Mouse (Mus musculus): ENCODE results near the gene Rpl36.
"Not testable (repeated sequence)": the region's sequence is repeated elsewhere in the genome, so short reads cannot be mapped to it uniquely, and the experiment has no call there.

The Rpl36 gene

DNA sequence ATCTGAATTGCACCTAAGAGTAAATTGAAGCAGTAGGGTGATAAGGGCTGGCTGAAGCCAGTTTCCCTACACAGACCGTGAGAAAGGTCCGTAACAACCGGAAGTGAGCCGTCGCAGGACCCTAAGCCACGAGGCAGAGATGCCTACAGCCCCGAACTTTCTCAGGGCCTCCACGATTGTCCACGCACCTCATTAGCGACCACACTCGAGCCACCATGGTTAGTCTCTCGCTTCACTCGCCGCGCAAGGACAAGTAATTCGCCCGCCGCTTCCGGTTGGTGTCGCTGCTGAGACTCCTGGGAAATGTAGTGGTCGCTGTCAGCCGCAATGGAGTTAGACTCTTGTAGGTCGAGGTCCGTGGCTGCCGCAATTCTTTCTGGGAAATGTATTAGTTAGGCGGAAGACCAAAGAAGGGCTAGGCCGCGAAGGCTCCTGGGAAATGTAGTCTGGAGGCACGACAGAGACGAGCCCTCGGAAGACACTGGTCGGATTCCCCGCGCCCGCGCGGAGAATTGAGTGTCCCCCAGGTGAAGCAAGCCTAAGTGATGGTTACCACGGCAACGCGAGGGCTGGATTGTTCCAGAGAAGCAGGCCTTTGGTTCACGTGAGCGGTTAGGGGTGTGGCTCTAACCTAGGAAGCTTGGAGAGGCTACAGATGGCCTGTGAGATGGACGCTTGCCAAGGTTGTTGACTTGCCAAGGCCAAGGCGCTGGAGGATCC lies 3.6 kb upstream of the Rpl36 start, which contains the start of gene 2410015M20Rik:
TSS of gene 2410015M20Rik (minus strand) at position 320 of the 720 bp plus-strand sequence.
- peak; percentile 99 for DNase-seq

DNA sequence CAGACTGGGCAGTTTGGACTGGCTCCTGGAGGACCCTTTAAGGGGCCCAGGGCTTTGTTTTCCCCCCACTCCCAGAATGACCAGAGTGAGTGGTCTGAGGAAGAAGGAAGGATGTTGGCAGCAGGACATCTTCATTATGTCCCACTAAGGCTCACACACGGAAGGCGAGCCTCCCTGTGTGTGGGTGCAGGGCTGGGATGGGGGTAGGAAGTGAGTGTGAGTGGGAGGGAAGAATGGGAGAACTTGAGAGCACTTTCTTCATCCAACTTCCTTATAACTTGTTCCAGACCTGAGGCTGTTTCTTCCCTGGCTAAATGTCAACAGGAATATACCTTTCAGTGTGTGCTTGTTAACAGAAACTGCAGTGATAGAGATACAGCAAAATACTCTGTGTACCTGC lies 1.9 kb upstream of the Rpl36 start:
- DNase-seq = no peak

- peak; percentile 68 for DNase-seq
Observed at GRCm38 (mm10) chr17:56611861-56612564, 1.2 kb upstream of the Rpl36 start.

DNA sequence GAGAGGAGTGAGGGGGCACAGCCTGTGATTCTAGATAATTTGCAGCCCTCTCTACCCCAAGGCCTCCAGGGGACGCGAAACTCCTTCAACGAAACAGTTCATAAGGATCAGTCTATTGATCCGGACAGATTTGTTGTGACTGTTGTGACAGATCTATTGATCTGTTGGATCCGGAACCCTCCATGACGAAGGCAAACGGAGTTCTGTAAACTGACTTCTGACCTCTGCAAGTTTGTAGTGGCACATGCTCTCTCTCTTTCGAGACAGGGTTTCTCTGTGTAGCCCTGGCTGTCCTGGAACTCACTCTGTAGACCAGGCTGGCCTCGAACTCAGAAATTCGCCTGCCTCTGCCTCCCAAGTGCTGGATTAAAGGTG lies 664 bp upstream of the Rpl36 start:
- DNase-seq = not testable (repeated sequence)

DNA sequence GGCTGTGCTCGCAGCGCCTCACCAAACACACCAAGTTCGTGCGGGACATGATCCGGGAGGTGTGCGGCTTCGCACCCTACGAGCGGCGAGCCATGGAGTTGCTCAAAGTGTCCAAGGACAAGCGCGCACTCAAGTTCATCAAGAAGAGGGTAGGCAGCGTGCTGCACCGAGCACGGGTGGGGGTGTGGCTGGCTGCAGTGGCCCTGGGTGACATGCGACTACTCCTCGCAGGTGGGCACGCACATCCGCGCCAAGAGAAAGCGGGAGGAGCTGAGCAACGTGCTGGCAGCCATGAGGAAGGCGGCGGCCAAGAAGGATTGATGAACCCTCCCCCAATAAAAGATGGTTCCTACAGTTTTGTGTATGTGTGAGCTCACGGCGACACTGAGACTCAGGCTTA lies 677 bp downstream of the Rpl36 start:
- not testable (repeated sequence) for DNase-seq

GRCm38 (mm10) chr17:56614391-56615135 lies 1.3 kb downstream of the Rpl36 start:
- DNase-seq = no peak

DNA sequence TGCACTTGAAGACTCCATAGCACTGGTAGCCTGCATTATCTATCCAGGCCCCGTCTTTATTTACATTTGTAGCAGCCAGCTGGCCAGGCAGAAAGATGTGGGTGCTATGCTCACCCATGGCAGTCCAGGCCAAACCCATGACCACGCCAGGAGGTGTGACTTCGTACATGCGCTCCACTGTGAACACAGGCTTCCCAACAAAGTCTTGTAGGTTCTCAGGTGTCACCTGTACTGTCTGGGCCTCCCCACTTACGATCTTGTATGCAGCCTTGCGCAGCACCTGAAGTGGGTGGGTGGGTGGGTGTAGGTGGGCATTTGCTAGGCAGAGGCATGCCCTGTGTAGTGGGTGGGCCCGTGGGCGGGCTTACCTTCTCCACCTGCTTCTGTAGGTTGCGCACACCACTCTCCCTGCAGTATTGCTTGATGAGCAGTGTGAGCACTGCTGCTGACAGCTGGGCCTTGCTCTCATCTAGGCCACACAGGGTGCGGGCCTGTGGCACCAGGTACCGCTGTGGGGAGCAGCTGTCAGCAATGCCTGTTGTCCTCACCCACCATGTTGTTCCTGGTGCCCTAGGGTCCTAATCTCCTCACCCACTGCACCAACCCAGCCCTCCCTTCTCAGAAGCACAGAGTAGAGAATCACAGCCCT lies 2.0 kb downstream of the Rpl36 start:
- no peak for DNase-seq

DNA sequence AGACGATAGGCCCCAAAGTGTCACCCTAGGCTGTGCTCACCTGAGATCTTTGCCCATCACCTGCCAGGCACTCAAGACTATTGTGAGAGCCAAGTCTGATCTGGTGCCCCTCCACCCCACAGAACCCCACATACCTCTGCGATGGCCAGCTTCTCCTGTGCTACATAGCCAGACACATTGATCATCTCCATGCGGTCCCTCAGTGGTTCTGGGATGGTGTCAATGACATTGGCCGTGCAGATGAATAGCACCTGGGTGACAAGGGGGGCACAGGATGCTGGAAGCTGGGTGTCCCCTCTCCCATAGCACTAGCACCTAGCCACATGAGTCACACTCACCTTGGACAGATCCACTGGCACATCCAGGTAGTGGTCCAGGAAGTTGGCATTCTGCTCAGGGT lies 2.6 kb downstream of the Rpl36 start:
- no peak for DNase-seq

GRCm38 (mm10) chr17:56616725-56617124 lies 3.5 kb downstream of the Rpl36 start:
- DNase-seq = no peak

DNA sequence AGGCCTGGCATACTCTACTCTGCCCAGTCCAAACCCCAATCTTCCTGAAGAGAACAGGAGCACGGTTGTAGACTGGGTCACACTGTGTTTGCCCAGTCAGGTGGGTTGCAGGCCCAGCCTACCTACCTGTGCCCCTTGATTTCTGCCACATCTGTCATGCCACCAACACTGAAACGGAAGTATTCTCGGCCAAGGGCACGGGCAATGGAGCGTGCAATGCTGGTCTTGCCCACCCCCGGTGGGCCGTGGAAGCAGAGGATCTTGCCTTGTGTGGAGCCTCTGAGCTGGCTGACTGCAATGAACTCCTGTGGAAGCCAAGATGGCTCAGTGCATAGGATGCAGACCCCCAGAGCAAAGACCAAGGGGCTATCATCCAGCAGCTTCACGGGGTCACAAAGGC lies 4.4 kb downstream of the Rpl36 start:
- no peak for DNase-seq

- DNase-seq = no peak
Observed at GRCm38 (mm10) chr17:56625495-56625894, 12.3 kb downstream of the Rpl36 start.

DNA sequence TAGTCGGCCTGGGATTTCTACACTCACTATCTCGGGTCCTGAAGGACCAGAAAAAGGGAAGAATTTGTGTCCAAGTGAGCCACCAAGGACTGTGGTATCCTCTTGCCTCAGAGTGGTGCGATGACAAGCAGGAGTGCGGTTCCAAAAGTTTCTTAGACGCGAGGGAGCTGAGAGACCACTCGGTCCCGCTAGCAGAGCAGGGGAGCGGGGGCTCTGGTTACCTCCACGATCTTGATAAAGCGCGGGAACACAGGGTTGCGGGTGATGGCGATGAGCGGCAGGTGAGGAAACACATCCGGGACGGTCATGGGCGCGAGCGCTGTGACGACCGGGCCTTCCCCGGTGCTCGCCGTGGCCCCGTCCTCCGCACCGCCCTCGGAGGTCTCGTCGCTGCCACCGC lies 13.0 kb downstream of the Rpl36 start:
- no peak for DNase-seq

DNA sequence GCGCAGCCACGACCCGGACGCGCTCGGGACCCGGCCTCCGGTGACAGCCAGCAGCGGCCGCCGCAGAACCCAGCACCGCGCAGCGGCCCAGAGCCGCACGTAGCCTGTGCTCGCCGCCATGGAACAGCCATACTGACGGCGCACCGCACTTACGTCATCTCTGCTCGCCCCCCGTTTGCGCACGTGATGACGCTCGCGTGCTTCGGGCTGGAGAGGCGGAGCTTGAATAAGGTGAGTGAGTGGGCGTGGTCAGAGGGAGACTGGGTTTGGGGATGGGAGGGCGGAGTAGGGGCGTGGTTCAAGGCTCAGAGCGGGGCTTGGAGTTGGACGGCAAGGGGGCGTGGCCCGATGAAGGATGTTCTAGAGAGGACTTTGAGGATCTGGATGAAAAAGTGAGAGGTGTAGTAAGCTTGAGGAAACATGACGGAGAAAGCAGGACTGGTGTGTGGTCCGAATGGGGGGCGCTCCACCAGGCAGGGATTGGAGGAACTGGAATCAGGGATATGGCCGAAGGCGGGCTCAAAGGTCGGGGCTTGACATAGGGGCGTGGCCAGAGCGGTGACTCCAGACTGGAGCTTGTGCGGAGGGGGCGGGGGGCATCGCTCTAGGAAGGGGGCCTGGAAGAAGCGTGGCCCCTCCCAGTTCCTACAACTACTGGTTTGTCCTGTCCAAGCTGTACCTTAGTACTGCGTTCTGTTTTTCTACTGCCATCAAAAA lies 13.7 kb downstream of the Rpl36 start, which contains the start of gene Lonp1:
TSS of gene Lonp1 (minus strand) at position 134 of the 717 bp plus-strand sequence.
- peak; percentile 98 for DNase-seq

- DNase-seq = peak; percentile 49
Observed at GRCm38 (mm10) chr17:56627530-56628277, 14.5 kb downstream of the Rpl36 start, which contains the start of gene Catsperd. Gene Catsperd (plus strand): TSS chr17:56628143.

- DNase-seq = not testable (repeated sequence)
Observed at GRCm38 (mm10) chr17:56629800-56630781, 16.9 kb downstream of the Rpl36 start.

DNA sequence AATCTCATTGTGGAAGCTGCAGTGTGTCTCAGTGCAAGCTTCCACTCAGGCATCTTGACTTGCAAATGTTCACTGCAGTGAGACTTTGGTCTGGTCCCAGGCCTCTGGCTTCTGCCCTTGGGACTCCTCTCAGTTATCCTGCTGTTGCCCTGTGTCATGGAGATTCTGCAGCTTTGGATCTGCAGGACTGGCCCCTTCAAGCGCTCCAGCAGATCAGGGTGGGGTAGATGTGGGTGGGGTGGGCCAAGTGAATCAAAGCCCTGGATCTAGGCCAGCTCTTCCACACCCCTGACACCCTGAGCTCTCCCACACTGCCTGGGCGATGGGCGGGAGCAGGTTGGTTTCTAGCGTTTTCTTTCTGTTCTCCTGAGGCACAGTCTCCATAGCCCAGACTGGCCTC lies 18.6 kb downstream of the Rpl36 start:
- DNase-seq = no peak

DNA sequence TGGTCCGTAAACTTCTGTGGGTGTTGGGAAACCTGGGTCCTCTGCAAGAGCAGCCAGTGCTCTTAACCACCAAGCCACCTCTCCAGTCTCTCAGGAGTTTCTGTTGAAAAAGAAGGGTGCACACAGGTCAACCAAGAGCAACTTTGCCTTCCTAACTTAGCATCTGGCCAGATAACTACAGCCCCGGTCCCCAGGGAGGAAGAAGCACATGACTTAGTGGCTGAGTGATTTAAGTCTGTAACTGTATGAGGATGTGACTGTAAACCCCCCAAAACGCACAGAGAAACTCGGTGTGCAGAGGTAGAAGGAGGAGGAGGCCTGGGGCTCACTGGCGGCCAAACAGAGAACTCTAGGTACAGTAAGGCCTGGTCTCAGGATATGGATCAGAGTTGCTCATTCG lies 20.8 kb downstream of the Rpl36 start:
- no peak for DNase-seq

DNA sequence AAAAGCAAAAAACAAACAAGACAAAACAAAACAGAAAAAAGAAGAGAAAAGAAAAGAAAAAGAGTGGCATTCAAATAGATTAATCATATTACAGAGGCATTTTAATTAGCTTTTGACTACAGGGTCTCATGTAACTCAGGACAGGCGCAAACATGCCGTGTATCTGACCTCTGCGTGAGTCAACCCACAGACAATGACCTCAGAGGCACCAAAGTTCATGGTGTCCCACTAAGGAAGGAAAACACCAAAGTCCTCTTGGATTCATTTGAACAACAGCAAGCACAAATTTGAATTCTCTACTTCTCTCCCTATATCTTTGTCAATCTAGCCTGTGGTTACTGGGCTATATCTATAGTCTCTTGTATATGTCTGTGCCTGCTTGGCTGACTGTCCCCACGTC lies 30.0 kb downstream of the Rpl36 start:
- no peak for DNase-seq

GRCm38 (mm10) chr17:56647546-56647945 lies 34.3 kb downstream of the Rpl36 start:
- DNase-seq = no peak

DNA sequence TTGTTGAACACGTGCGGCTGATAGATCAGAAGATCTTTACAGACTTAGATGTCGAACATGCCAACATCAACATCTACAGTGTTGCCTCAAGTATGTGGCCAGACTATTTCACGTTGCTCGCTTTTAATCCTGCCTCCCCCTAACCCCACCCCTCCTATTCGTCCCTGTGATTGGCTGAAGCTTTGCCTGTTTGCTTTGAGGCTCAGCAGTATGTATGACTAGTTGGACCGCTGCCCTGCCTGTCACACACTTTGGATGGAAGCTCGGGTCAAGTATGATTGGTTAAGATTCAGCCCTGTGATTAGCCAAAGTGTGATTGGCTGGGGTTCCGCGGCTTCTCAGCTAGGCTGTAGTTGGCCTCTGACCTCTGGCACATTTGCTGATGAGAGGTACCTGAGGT lies 38.6 kb downstream of the Rpl36 start:
- DNase-seq = peak; percentile 12

Data from lung, postnatal 36 days (tissue).